Mouse (Mus musculus) layer of hippocampus, postnatal 14 days (tissue): ENCODE data around the gene Pif1. TPM values are rescaled to one million over a fixed set of nuclear protein-coding genes. Genes with fewer than 3 reads are reported as not detected.

ENCODE experiments used
- DNase-seq, 2 experiments: peaks; one replicate each; pipeline ENCODE4 v3.0.0; 2021 to 2022; ENCODE audit warnings: low spot score in 2 of 2, mixed read lengths in 1 of 2
- total RNA-seq, 2 experiments: library from RNA; stranded (reverse); gene quantifications; 2 replicates each; pipeline ENCODE4 v1.2.3; 2021

Pif1 gene
- total RNA-seq, 2 experiments from 2014 or later, result 0.67 to 0.69 TPM

GRCm38 (mm10) chr9:65635766-65636165 is 48.8 kb downstream of the Pif1 start:
- DNase-seq, result no peak

- DNase-seq, result no peak
These were observed 50.0 kb downstream of the Pif1 start for GRCm38 (mm10) chr9:65636926-65637325.

DNA sequence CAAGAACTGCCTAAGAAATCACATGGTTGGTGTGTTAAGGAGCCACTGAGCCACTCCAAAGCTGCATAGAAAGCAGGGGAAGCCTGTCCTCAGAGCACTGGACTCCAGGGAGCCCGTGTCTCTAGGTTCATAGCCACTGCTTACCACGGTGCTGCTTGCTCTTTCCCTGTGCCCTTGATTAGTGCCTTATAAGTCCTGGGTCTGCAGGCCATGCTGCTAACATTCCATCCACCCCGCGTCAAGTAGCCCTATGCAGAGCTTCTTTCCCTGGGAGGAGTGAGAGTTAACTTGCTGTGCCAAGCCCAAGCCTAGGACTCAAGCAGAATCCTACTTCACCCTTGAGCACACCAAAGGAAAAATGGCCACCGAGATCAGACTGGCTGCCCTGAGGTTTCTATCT is 52.1 kb downstream of the Pif1 start:
- no peak for DNase-seq

- DNase-seq, result no peak
These were observed 54.0 kb downstream of the Pif1 start for GRCm38 (mm10) chr9:65640838-65641410.

GRCm38 (mm10) chr9:65641446-65642052 is 54.6 kb downstream of the Pif1 start:
- no peak for DNase-seq

DNA sequence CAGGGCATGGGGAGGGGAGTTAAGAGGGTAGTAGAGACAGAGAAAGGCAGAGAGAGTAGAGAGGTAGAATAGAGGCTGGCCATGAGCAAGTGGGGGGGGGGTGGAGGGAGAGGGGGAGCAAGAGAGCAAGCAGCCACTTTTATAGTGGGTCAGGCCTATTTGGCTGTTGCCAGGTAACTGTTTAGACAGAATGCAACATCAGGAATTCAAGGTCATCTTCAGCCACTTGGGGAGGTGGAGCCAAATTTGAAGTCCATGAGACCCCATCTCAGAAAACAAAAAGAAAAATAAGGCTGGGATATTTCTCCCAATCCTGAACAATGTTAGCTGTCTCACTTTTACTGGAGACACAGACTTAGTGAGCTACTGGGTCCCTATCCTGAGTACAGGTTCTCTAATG is 55.6 kb downstream of the Pif1 start:
- DNase-seq, result no peak

GRCm38 (mm10) chr9:65644960-65645359 is 58.0 kb downstream of the Pif1 start:
- DNase-seq, result no peak

Other genes with a start within 250 kb of the Pif1 start
- gene Pdcd7, start 241.1 kb upstream of the Pif1 start, total RNA-seq, result 10 to 100 TPM; 22.4 to 27.2 TPM
- gene Ubap1l, start 226.1 kb upstream of the Pif1 start, total RNA-seq, result 1 to 10 TPM; 3.8 to 6.5 TPM
- gene Kbtbd13, start 195.5 kb upstream of the Pif1 start, total RNA-seq, result under 1 TPM; 0.21 to 0.25 TPM
- gene Rasl12, start 188.7 kb upstream of the Pif1 start, total RNA-seq, result 1 to 10 TPM; 3.6 to 4.8 TPM
- gene Slc51b, start 164.2 kb upstream of the Pif1 start, total RNA-seq, result not detected
- 10 to 100 TPM; 18.4 to 18.8 TPM for gene Mtfmt, start 151.4 kb upstream of the Pif1 start, total RNA-seq
- gene Spg21, start 126.2 kb upstream of the Pif1 start, total RNA-seq, result 10 to 100 TPM; 25.4 to 27.1 TPM
- gene Ankdd1a, start 67.0 kb upstream of the Pif1 start, total RNA-seq, result 1 to 10 TPM; 1.7 to 1.9 TPM
- 1 to 10 TPM; 7.5 to 9.4 TPM for gene Plekho2, start 7.1 kb upstream of the Pif1 start, total RNA-seq
- gene Rbpms2, start 42.5 kb downstream of the Pif1 start, total RNA-seq, result 1 to 10 TPM; 2.1 to 2.3 TPM
- 100 to 1,000 TPM; 213 to 221 TPM for gene Oaz2, start 80.8 kb downstream of the Pif1 start, total RNA-seq
- gene Zfp609, start 240.4 kb downstream of the Pif1 start, total RNA-seq, result 10 to 100 TPM; 44.8 to 48.6 TPM